Mouse (Mus musculus): Measurements from ENCODE around the gene Lrrc17.
"Not testable (repeated sequence)": the region's sequence is repeated elsewhere in the genome, so short reads cannot be mapped to it uniquely, and the experiment has no call there.

The Lrrc17 gene

DNA sequence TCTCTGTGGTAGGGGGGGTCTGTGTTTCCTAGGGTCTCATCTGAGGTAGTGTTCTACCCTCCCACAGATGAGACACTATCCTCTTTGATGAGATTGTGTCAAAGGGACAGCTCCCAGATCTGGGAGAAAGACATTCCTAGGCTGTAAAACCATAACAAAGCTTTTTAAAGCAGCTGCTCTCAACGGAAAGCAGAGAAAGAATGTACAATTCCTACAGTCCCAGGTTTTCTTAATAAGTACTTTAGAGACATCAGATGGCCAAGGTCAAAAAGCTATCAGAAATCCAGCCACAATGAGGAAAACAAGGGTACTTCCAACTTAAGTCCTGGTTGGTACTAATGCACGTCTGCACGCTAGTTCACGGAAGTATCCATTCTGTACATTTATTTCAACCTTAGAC, 1.1 kb upstream of the Lrrc17 start:
- no peak for DNase-seq (ENCODE audit: low read depth)

DNA sequence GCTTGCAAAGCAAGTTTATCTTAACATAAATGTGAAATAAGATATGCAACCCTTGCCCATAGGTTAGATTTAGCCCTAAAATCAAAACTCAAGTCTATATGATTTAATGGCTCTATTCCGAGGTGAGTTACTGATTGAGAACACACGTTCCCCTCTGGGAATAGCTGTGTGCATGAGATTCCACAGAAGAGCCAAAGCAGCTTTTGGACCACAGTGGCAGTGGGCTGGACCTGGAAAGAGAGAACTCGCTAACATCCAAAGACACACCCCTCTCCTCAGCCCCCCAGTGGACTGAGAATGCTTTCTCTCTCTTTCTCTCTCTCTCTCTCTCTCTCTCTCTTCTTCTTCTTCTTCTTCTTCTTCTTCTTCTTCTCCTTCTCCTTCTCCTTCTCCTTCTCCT, 1.5 kb downstream of the Lrrc17 start:
- peak; percentile 90 for DNase-seq (ENCODE audit: low read depth)

GRCm38 (mm10) chr5:21545227-21545626, 1.9 kb downstream of the Lrrc17 start:
- peak; percentile 67 for DNase-seq (ENCODE audit: low read depth)

DNA sequence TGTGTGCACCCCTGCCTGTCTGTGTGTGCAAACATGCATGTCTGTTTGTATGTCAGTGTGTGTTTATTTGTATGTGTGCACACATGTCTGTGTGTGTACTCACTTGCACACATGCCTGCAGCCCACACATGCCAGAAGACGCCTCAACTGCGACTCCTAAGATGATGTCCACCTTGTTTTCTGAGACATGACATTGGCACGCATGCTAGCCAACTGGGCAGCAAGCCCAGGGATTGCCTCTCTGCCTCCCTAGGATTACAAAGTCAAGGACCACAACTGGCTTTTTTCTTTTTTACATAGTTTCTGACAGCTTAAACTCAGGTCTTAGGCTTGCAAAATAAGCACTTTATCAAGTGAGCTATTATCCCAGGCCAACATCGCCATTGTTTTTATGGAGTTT, 2.4 kb downstream of the Lrrc17 start:
- peak; percentile 82 for DNase-seq (ENCODE audit: low read depth)

GRCm38 (mm10) chr5:21547005-21547404, 3.6 kb downstream of the Lrrc17 start:
- DNase-seq (ENCODE audit: low read depth): no peak

GRCm38 (mm10) chr5:21553685-21554084, 10.3 kb downstream of the Lrrc17 start:
- peak; percentile 43 for DNase-seq (ENCODE audit: low read depth)

- DNase-seq (ENCODE audit: low read depth): no peak
These were observed 11.4 kb downstream of the Lrrc17 start for GRCm38 (mm10) chr5:21554732-21555131.

- DNase-seq (ENCODE audit: low read depth): no peak
These were observed 13.1 kb downstream of the Lrrc17 start for GRCm38 (mm10) chr5:21556502-21556901.

DNA sequence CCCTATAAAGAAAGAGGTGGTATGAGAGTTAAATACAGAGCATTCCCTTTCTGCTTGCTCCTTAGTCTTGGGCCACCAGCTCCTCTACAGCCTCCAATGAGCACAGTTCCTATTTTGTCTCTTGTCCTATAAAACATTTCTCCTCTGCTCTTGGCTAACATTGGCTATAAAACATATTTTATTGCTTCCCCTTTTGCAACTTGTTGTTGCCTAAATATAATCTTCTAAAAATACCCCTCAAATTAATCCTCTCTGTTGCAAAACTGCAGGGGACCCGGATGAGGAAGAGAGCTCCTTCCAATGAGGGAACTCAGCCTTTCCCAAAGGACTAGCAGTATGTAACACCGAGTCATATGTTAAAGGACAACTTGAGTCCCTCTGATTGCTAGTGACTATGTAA, 20.6 kb downstream of the Lrrc17 start:
- no peak for DNase-seq (ENCODE audit: low read depth)

GRCm38 (mm10) chr5:21565392-21566065, 22.2 kb downstream of the Lrrc17 start:
- DNase-seq (ENCODE audit: low read depth): peak; percentile 76

DNA sequence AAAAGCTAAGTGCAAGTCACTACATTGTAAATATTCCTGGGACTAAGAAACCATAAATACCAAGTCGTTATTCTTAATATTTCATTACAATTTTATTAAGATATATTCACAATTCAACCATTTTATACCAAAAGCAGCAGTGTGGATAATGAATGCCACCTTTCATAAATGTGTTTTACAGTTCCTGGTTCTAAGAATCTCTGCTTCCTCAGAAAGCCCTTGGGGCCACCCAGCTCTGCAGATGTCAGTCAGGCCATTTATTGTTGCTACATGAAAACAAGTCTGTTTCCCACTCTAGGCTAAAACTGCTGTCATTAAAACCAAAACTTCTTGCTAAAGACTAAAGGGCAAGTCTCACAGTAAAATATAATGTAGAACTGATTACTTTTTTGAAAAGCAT, 24.4 kb downstream of the Lrrc17 start:
- no peak for DNase-seq (ENCODE audit: low read depth)

GRCm38 (mm10) chr5:21572764-21573416, 29.5 kb downstream of the Lrrc17 start:
- DNase-seq (ENCODE audit: low read depth): no peak

GRCm38 (mm10) chr5:21574386-21575209, 31.2 kb downstream of the Lrrc17 start:
- no peak for DNase-seq (ENCODE audit: low read depth)

GRCm38 (mm10) chr5:21575210-21575550, 31.8 kb downstream of the Lrrc17 start:
- no peak for DNase-seq (ENCODE audit: low read depth)

DNA sequence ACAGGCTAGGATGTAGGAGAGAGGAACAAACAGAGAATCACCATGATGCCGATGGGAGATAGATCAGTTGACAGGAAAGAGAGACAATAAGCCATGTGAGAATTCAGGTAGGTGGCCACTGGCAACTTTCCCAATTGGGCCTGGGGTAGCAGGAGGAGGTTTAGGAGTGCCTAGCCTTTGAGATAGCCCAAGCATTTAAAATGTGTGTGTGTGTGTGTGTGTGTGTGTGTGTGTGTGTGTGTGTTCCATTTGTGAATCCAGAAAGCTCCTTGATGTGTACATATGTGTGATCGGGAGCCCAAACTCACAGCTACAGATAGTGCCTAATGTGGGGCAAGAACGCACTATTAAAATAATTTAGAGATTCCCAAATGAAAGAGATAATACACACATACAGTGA, 34.8 kb downstream of the Lrrc17 start:
- DNase-seq (ENCODE audit: low read depth): no peak

DNA sequence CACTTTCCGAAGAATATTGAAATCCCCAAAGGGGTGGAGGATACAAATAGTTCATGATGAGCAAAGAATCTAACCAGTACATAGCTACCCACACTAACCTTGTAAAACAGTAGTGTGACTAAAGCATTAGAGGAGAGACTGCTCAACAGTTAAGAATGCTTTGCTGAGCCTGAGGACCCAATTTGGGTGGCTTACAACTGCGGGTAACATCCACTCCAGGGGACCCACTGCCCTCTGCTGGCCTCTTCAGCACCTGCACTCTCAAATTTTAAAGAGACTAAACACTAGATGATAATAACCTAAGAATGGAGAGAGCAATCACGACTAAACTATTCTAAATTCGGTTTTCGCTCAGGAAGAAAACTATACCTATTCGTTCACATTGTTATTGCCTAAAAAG, 43.4 kb downstream of the Lrrc17 start:
- DNase-seq (ENCODE audit: low read depth): peak; percentile 89

GRCm38 (mm10) chr5:21587683-21588082, 44.3 kb downstream of the Lrrc17 start:
- no peak for DNase-seq (ENCODE audit: low read depth)

DNA sequence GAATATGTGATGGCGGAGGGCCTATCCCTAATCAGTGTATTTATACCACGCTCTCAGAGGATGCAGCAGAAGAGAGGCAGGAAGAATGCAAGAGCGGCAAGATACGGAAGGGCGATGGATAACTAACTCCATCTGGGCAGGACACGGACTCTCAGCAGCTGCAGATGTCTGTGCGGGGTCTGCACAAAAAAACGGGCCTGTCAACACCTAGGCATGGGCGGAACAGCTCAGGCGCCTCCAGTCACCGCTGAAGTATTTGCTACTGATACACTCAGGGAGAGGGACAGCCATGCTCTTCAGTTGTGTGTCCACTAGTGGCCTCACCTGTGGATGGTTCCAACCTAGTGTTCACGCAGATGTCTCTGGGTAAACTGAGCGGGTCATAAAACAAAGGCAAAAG, 44.9 kb downstream of the Lrrc17 start:
- no peak for DNase-seq (ENCODE audit: low read depth)

DNA sequence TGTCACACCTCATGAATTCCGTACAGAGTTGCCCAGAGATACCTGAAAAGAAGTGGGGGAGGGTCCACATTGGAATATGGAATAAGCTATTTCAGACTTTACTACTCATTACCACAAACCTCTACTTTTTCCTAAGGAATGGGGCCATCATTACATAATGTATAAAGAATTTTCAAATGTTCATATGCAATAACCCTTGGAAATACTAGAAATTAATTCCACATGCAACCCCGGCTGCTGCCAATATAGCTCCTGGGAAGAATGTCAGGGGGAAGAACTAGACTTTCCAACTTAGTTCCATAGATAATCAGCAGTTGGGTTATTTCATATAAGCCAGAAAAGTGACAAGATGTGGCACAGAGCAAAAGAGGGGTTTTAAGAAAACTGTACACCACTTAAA, 48.7 kb downstream of the Lrrc17 start:
- DNase-seq (ENCODE audit: low read depth): peak; percentile 75

- no peak for DNase-seq (ENCODE audit: low read depth)
These were observed 49.9 kb downstream of the Lrrc17 start for GRCm38 (mm10) chr5:21593201-21593709.

DNA sequence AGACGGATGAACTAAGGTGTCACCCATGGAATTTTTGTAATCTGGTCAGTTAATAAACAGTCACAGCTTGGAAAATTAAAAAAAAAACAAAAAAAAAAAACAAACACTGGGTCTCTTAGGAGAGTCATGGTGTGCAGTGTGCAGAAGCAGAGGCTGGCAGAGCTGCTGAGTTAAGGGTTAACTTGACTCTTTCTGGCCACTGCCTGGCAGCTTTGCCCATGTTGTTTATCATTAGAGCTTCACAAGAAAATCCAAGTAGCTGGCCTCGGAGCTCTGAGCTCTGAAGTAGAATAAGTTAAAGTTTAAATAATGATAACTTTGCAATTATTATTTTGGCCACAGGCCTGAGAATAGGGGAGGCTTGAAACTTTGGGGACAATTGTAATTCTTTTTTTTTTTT, 56.2 kb downstream of the Lrrc17 start:
- DNase-seq (ENCODE audit: low read depth): not testable (repeated sequence)

GRCm38 (mm10) chr5:21599961-21600360, 56.6 kb downstream of the Lrrc17 start:
- DNase-seq (ENCODE audit: low read depth): no peak

DNA sequence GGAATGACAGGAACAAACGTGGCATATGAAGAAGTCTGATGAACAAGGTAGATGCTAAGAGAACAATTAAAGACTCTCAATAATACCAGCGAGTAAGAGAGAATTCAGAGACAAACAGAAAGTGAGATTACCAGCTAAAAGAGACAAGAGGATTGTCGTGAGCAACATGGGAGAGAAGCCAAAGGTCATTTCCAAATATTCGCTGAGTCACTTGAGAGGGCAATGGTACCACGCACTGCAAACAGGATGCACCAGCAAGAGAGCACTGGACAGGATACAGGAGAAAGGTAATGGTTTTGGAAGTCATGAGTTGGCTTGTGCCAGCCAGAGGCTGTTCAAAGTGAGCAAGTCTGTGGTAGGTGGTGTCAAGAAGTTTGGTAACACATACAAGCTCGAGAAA, 62.6 kb downstream of the Lrrc17 start:
- DNase-seq (ENCODE audit: low read depth): peak; percentile 39
